Mouse (Mus musculus): Measurements from ENCODE around the gene Llgl2. TPM values are rescaled to one million over a fixed set of nuclear protein-coding genes. Genes with fewer than 3 reads are reported as not detected.

The Llgl2 gene
- polyA plus RNA-seq, 1 experiment, result 54.0 TPM

GRCm38 (mm10) chr11:115808696-115809310 is 15.0 kb upstream of the Llgl2 start:
- no peak for DNase-seq (ENCODE audit: low spot score)

GRCm38 (mm10) chr11:115809311-115809781 is 14.5 kb upstream of the Llgl2 start:
- DNase-seq (ENCODE audit: low spot score), result no peak

- DNase-seq (ENCODE audit: low spot score), result peak; percentile 53
These were observed 13.5 kb upstream of the Llgl2 start for GRCm38 (mm10) chr11:115810377-115810776.

- DNase-seq (ENCODE audit: low spot score), result no peak
These were observed 12.3 kb upstream of the Llgl2 start for GRCm38 (mm10) chr11:115811381-115812093.

- no peak for DNase-seq (ENCODE audit: low spot score)
These were observed 11.8 kb upstream of the Llgl2 start for GRCm38 (mm10) chr11:115812095-115812494.

- DNase-seq (ENCODE audit: low spot score), result peak; percentile 43
These were observed 11.1 kb upstream of the Llgl2 start for GRCm38 (mm10) chr11:115812533-115813420.

GRCm38 (mm10) chr11:115813507-115814296 is 10.1 kb upstream of the Llgl2 start, which contains the start of gene Caskin2:
TSS of gene Caskin2 (minus strand) at chr11:115813639.
- DNase-seq (ENCODE audit: low spot score), result peak; percentile 93

- DNase-seq (ENCODE audit: low spot score), result peak; percentile 78
These were observed 9.0 kb upstream of the Llgl2 start, which contains the start of gene Tsen54 for GRCm38 (mm10) chr11:115814605-115815450. TSS of gene Tsen54 (plus strand) at chr11:115814724.

- no peak for DNase-seq (ENCODE audit: low spot score)
These were observed 6.5 kb upstream of the Llgl2 start for GRCm38 (mm10) chr11:115817331-115817730.

- DNase-seq (ENCODE audit: low spot score), result no peak
These were observed 3.8 kb upstream of the Llgl2 start for GRCm38 (mm10) chr11:115819915-115820623.

GRCm38 (mm10) chr11:115821001-115821400 is 2.8 kb upstream of the Llgl2 start:
- DNase-seq (ENCODE audit: low spot score), result no peak

GRCm38 (mm10) chr11:115824813-115825212 is 964 bp downstream of the Llgl2 start:
- no peak for DNase-seq (ENCODE audit: low spot score)

GRCm38 (mm10) chr11:115826487-115826886 is 2.6 kb downstream of the Llgl2 start:
- DNase-seq (ENCODE audit: low spot score), result no peak

GRCm38 (mm10) chr11:115827624-115828023 is 3.8 kb downstream of the Llgl2 start:
- no peak for DNase-seq (ENCODE audit: low spot score)

- DNase-seq (ENCODE audit: low spot score), result no peak
These were observed 5.2 kb downstream of the Llgl2 start for GRCm38 (mm10) chr11:115829036-115829435.

- DNase-seq (ENCODE audit: low spot score), result no peak
These were observed 6.9 kb downstream of the Llgl2 start for GRCm38 (mm10) chr11:115830550-115831325.

- DNase-seq (ENCODE audit: low spot score), result no peak
These were observed 7.7 kb downstream of the Llgl2 start for GRCm38 (mm10) chr11:115831518-115831917.

GRCm38 (mm10) chr11:115832064-115832463 is 8.2 kb downstream of the Llgl2 start:
- DNase-seq (ENCODE audit: low spot score), result no peak

GRCm38 (mm10) chr11:115832523-115832922 is 8.7 kb downstream of the Llgl2 start:
- no peak for DNase-seq (ENCODE audit: low spot score)
